Mouse (Mus musculus): ENCODE data around the gene Arid4a.

Gene Arid4a

DNA sequence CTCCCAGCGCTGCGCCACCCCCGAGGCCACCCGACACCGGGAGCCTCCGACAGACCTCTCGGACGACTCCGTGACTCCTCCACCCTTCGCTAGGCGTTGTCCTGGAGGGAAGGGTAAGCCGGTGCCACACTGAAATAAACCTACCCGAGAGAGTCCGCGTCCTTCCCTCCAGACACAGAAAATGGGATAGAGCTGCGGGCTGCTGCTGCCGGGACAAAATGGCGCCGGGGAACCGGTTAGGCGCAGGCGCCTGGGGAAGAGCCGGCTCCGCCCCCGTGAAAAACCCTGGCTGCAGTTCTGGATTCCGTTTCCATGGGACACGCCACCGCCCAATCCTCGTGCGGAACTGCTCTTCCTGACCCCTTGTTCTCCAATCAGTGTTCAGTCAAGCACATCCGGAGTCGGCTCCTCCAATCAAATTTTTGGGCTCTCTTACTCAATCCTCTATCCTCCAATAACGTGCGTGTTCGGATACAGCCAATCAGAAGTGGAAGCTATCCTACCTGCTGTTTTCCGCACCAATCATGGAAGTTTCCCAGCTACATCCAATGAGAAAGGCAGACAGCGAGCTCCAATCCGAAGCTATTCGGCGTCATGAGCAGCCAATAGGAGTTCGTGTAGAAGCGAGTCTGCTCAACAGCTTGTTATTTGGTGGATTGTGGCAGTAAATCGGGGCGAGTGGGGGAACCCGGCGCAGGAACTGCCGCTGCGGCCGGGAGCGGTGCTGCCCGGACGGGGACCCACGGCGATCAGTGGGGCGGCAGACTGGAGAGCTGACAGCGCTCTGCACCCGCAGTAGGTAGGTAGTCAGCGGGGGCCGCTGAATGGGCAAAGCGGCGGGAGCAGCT lies at the start of gene Arid4a:
Arid4a (plus strand) TSS at position 628 of the 848 bp plus-strand sequence.
- peak; percentile 97 for DNase-seq

DNA sequence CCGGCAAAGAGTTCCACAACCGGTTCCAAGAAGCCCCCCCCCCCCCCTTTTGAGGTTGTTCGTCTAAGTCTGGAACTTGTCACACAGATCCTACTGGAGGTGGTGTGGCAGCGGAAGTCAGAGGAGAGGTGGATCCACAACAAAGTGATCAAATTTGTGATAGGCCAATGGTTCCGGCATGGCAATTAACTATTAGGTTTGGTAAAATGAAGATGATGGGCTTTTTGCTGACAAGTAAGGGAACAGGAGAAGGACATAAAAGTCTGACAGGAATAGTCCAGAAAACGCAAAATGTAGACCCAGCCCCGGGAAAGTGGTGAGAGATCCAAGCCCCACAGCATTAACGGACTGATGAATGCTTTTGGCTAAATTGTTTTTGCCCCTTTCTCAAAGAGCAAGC lies 48.2 kb upstream of the Arid4a start:
- DNase-seq, result no peak

DNA sequence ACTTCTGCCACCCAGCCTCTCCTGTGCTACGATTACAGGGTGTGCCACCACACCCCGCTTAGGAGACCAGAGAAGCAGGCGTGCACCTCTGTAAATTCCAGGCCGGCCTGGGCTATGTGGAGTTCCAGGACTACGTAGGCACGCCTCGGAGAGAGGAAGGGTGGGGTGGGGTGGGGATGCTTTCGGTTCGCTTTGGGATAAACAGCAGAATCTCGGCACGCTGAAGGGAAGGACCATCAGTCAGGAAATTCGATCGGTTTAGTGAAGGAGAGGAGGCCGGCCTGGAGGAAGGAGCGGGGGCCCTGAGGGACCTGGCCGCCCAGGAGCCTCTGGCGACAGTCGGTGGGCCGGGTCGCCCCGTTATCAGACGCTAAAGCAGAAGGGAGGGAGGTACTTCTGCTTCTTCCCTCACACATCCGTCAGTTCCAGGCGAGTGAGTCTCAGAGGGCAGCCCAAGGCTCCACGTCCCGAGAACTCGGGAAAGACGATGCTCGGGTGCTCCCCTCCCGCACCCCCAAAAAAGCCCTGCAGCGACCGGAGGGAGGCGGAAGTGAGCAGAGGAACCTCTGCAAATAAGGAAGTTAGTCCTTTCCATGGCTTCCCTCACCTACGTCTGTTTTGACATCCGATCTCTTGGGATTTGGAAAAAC lies 47.5 kb upstream of the Arid4a start:
- DNase-seq, result peak; percentile 87

DNA sequence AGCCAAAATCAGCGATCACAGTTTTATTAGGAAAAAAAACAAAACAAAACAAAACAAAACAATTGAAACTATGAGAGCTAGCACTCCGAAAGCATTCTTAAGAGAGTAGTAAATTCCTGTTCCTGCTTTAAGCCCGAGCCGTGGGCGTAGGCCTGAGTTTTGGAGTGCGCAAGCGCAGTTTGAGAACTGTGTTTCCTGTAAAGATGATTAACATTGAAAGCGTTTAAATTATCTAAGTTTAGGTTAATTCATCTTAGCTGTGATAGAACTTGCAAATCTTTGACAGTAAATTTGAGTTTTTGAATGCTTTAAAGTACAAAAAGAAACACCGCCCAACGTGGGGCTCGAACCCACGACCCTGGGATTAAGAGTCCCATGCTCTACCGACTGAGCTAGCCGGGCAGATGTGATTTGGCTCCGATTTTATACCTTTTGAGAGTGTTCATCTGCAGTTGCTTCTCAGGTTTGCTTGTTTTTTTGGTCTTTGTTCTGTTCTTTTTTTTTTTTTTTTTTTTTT lies 46.9 kb upstream of the Arid4a start:
- DNase-seq, result peak; percentile 84

DNA sequence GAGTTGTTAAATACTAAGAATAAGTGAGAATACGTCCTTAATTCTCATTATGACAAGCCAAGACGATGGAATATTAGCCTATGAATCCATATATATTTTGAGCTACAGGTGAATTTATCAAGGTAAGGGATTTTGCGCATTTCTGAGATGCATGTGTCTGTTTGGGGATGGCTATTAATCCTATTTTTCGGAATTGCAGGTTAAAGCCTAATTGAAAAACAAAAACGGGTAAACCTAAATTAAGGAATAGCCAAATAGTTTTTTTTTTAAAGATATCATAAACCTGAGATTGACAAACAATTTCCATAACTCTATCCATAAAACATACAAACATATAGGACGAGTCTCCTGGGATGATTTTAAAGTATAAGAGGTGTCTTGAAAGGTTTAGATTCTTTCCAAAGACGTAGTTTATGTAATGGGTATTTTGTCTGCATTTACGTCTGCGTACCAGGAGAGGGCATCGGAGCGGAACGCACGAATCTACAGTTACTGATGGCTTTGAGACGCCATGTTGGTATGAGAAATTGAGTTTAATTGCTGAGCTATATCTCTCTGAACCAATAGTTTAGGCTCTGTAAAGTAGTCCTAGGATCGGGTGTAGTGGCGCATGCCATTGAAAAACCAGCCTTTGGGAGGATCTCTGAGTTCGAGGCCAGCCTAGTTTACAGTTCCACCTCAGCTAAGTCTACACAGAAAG lies 46.2 kb upstream of the Arid4a start:
- DNase-seq, result peak; percentile 74

DNA sequence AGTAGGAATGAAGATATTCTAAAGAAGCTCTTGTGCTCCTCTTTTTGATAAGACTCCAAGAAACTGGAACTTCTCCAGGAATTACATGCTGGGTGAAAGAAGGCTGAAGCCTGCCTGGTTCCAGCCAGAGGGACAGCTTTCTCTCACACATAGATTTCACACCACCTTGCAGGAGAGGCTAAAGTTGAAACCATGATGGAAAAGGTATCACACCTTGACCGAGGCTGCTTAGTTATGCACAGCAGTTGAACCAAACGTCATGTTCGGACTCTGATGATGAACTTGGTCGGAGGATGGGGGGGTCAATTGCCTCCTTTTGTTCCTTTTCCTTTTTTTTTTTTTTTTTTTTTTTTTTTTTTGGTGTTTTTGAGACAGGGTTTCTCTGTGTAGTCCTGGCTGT lies 42.0 kb upstream of the Arid4a start:
- DNase-seq, result no peak

DNA sequence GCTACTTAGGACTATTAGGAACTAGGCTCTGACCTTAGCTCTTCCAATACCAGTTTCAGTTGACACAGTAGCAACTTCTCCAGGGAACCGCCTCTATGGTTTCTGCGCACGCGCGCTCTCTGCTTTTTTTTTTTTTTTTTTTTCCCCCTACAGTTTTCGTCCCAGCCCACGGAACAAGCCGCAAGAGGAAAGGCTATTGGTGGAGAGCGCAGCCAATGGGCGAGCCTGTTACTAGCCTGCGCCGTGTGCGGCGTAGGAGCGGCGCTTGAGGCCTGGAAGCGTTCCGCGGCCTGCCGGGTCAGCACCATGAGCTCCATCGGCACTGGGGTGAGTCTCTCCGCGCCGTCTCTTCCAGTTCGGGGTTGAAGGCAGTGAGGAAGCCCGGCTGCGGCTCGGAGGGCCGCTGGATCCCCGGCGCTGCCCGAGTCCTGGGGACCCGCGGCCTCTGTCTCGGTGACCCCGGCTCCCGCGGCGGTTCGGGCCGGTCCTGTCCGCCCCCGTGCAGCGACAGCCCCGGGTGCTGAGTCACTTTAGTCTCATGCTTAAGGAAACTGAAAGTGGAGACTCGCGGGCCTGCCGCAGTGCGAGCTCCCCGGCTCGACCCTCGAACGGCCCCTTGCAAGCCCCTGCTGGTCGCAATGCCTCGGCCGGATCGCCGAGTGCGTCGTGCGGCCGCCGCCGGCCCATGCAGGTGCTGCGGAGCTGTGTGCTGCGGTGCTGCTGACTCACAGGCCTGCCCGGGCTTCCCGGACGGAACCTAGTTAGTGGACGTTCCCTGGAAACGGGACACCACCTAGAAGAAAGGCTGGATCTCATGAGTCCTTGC lies 41.1 kb upstream of the Arid4a start, which contains the start of gene Psma3:
Psma3 (plus strand) TSS at position 181 of the 826 bp plus-strand sequence.
- peak; percentile 93 for DNase-seq

DNA sequence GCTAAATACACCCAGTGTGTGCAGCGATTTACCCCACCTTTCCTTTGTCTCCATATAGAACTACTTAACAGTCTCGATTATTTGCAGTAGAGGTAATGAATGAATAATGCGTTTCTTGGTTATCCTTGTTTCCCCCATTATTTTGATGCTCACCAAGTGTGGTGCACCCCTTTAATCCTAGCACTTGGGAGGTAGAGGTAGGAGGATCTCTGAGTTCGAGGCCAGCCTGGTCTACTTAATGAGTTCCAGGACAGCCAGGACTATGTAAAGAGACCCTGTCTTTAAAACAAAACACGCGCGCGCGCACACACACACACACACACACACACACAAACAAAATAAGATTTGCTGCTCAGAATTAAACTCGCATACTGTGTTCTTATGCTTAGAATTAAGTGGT lies 40.4 kb upstream of the Arid4a start:
- DNase-seq, result peak; percentile 10

DNA sequence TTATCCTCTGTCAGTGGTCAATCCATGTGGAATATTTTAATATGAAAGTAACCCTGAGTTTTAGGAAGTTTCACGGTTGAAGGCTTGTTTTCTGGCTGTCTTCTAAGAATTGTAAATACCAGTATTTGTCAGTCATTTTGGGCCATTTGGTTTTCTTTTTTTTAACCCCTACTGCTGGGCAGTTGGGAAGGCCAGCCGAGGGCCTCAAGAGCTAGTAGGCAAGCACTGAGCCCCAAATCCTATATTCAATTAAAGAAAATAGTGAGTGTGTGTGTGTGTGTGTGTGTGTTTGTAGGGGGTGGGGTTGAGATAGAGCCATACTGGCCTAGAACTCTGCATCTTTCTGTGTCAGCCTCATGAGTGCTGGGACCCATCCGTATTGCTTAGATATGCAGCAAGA lies 39.9 kb upstream of the Arid4a start:
- DNase-seq, result no peak

DNA sequence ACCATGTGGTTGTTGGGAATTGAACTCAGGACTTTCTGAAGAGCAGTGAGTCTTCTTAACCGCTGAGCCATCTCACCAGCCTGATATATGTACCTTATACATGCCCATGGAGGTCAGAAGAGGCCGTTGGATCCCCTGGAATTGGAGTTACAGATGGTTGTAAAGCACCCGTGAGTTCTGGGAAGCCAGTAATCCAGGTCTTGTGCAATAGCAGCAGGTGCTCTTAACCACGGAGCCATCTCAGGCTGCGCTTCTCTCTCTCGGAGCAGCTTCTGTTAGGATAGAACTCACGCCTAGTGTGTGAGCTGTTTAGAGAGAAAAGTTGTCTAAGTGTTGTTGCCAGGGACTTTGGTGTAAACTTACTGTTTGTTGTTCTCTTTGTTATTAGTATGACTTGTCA lies 37.4 kb upstream of the Arid4a start:
- DNase-seq, result no peak

DNA sequence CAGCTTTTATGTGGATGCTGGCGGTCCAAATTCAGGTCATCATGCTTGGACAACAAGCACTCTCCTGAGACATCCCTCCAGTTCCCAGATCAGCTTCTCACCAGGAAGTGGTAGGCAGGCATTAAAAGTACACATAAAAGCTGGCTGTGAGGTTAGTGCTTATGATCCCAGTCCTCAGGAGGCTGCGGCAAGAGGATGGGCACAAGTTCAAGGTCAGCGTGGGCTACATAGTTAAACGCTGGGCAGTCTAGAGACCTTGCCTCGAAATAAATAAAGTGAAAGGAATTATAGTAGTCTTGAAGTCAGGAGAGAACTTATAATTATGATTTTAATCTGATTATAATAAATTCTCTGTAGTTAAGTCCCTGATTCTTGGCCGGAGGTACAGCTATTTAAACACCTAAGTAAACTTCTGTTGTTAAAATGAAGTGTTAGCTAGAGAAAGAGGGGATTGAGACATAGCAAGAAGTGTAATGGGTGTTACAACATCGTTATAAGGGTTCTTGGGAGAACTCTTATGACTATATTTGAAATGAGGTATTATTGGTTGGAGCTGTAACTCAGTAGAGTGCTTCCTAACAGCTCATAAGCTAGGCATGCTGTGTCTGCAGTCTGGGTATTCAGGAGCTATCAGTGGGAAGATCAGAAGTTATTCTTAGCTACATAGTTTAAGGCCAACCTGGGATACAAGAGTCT lies 30.8 kb upstream of the Arid4a start:
- no peak for DNase-seq

DNA sequence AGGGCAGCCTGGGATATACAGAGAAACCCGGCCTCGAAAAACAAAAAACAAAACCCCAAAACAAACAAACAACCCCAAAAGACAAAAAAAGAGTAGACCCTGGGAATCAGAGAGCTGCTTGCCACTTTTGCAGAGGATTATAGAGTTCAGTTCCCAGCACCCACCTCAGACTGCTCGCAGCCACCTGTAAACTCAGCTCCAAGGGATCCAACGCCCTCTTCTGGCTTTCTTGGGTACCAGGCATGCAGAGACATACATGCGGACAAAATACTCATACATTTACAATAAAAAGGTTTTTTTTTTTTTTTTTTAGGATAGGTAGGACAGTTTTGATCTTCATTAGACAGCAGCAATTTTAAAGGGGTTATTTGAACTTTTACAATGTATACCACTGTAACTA lies 18.6 kb upstream of the Arid4a start:
- no peak for DNase-seq

DNA sequence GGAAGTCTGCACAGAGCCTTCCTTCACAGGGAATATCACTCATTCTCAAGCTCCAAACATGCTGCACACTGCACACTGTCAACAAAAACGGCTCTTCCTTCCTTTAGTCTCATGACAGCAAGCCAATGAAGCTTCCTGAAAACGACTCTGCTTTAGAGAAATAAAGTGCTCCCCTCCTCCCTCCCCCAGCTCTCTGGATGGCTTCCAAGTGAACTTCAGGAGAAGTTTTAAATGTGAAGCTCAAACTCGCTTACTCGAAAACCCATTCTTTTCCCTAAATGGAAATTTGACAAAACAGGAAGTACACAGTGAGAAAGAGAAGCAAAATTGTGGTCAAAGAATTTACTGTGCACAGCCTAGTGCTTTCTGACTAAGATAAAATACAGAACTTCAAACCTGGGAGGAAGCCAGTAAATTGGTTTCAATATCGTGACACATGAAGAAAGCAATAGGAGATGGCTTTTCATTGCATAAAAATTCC lies 16.3 kb upstream of the Arid4a start:
- DNase-seq, result peak; percentile 33

DNA sequence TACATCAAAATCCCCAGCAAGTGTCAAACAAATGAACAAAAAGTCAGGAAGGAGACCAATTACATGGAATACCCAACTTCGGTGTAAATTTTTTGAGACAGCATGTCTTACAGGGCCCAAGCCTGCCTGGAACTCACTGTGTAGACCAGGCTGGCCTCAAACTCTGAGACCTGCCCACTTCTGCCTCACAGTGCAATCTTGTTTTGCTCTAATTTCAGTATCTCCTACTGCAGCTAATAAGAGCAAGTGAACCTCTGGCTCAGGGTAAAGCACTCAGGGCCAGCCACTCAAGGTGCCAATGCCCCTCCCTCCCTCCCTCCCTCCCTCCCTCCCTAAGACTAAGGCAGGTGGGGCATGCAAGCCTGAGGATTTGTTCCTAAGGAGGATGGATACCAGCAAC lies 15.4 kb upstream of the Arid4a start:
- DNase-seq, result no peak

DNA sequence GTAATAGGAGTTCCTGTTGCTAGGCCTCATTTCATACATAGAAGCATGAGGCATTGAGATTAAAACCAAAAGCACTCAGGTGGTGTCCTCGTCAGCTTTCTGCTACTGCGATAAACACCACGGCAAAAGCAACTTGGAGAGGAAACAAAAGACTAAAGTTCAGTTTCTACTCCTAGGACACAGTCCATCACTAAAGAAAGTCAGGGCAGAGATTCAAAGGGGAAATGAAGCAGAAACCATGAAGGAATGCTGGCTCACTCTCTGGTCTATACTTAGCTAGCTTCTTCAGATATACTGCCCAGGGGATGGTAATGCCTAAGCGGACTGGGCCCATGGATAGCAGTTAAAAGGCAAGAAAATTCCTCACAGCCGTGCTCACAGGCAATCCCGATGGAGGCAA lies 14.3 kb upstream of the Arid4a start:
- DNase-seq, result no peak

DNA sequence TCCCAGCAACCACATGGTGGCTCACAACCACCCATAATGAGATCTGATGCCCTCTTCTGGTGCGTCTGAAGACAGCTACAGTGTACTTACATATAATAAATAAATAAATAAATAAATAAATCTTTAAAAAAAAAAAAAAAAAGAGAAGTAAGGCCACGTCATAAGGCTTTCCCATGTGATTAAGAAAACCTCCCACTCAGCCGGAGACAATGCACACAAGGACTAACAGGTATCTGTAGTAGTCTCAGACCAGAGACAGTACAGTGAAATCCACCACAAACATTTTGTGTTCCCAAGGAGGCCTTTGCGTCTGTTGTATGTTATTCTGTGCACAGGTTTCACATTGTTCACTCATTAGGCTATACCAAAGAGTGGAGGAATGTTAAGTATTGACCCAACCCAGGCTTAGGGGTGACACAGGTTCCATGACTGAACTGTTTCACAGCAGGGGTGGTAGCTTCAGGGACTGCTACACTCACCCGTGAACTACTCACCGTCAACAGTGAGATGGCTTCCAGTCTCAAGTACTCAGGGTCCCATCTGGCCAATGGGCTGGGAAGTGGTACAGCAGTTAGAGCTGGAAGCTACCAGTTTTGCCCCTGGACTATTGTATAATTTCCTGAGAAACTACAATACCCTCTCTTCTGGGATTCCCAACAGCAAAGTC lies 11.9 kb upstream of the Arid4a start:
- DNase-seq, result no peak

DNA sequence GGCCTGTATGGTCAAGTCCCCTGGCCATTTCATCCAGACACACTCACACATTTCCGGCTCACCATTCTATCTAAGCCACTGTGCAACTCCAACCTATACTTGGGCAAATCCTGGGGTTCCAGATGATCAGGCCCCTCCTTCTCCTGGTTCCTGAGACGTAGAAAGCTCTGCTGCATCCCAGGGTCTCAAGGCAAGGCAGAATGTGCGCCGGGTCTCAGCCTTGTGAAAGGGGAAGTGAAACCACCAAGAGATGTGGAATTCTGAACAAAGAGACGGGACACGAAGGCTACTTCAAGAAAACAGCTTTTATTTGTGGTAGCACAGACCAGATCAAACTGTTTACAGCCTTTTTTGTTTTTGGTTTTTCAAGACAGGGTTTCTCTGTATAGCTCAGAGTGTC lies 9.6 kb upstream of the Arid4a start:
- DNase-seq, result no peak

DNA sequence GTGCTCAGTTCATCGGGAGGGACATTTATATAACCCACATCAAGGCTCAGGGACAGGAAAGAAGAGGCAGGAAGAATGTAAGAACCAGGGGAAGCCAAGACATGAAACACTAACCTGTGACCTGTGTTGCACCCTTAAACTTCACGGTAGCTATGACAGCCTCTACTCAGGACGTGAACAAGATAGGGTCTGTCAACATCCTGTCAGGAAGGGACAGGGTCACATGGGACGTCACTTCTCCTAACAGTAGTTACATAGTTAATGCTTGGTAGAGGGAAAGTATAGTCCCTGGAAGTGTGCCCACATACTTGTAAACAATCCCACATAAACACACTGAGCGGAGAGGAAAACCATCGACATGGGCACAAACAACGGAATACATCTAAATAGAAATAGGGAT lies 8.9 kb upstream of the Arid4a start:
- no peak for DNase-seq

DNA sequence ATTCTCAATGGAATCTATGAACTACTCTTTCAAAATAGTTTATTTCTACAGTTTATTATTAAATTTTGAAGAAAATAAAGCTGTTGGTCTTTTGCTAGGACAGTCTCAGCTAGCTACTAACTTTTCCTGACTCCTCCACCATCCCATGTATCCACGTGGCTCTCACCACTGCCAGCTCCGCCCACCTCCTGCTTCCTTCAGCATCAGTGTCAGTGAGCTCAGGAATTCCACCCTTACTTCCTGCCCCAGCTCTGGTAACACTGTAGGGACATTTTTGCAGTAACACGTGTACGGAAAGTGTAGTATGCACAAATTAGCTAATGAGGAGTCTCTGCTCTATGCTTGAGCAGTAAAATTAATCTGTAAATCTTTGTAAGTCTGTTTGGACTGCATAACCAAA lies 6.0 kb upstream of the Arid4a start:
- DNase-seq, result no peak

DNA sequence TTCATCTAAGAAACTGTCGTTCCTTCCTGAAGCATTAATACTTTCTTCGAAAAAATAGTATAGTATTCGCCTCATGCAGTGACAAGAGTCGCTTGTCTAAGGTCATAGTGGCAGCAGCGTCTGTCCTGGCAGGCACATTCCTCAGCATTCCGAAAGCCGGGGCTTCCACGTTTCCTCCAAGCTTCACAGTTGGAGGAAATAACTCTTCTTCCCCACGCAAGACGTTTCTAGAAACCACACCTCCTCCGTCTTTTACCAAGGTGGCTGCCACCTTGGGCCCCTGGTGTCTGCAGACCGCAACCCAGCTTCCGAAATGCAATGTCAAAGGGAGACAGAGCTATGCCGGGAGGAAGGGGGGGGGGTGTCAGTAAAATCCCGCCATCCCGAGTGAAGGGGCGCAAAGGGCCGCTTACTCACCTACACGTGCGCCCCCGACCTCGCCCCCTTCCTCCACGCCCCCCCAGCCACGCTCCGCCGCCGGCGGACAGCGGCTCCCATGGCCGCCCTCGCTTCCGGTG lies 886 bp upstream of the Arid4a start:
- peak; percentile 80 for DNase-seq

DNA sequence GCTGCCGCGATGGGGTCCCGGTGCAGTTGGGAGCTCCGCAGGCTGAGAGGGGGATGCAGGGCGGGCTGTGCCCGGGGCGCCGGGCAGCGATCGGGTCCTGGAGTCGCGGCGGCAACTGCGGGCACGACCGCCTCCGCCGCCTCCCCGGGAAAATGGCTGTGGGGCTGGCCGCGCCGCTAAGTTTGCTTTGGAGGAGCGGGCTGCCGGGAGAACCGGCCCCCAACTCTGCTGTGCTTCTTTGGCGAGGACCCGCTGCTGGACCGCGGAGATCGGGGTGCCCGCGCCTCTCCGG lies 367 bp downstream of the Arid4a start:
- DNase-seq, result no peak
